Mouse (Mus musculus): ENCODE results near the gene Ttll2. TPM values are rescaled to one million over a fixed set of nuclear protein-coding genes. Genes with fewer than 3 reads are reported as not detected.
"Not testable (repeated sequence)": the region's sequence is repeated elsewhere in the genome, so short reads cannot be mapped to it uniquely, and the experiment has no call there.

Gene Ttll2
- total RNA-seq (2022), result not detected

GRCm38 (mm10) chr17:7352596-7352995, at the start of gene Ttll2:
Gene Ttll2 (minus strand): TSS chr17:7352696.
- DNase-seq (ENCODE audit: low spot score in 2 of 2), result not testable (repeated sequence)

DNA sequence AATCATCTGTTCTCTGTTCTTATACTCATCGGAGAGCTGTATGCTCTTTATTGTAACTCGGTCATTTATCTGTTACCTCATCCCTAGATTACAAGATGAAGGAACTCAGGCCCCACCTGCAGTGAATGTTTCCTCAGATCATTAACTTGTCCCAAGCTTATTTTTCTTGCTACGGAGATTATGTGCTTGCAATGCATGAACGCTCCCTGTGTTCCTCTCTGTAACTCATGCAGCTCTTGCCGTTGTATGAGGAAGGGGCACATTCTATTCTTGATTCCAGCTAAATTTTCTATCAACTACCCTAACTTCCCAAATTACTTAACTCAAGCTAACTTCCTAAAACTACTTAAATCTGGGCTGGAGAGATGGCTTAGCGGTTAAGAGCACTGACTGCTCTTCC, 47.3 kb upstream of the Ttll2 start:
- DNase-seq (ENCODE audit: low spot score in 2 of 2), result not testable (repeated sequence)

GRCm38 (mm10) chr17:7398198-7398847, 45.8 kb upstream of the Ttll2 start:
- not testable (repeated sequence) for DNase-seq (ENCODE audit: low spot score in 2 of 2)

DNA sequence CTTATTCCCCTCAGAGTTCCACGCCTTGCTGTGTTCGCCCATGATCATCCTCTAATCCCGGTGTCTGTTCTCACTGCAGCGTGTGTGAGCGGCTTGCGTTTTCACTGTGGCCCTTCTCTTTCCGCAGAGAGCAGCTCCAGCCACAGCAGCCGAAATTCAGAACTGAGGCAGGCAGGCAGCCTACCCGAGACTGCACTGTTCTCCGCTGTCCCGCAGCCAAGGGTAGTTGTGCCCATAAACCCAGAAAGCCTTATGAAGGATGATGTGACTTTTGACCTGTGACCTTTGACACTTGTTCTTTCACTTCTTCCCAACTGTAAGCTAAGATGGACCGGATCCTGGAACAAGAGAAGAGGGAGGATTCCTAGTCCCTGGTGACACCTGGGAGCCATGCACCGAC, 44.6 kb upstream of the Ttll2 start:
- DNase-seq (ENCODE audit: low spot score in 2 of 2), result not testable (repeated sequence)

DNA sequence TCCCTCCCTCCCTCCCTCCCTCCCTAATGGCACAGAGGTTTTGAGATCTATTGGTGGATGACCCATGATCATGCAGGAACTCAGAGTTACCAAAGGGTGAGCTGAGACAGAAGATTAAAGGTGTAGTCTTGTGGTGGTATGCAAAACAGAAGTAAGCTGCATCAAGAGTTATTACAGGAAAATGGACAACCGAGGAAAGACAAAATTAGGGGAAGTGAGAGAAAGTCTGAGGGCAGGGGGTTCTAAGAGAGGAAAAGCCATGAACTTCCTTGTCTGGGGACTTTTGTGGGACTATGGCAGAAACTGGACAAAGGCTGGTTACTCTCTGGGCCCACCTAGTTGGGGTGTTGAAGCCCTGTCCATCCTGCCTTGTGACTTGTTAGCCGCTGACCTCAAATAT, 43.8 kb upstream of the Ttll2 start:
- DNase-seq (ENCODE audit: low spot score in 2 of 2), result not testable (repeated sequence)

- not testable (repeated sequence) for DNase-seq (ENCODE audit: low spot score in 2 of 2)
These were observed 43.2 kb upstream of the Ttll2 start for GRCm38 (mm10) chr17:7395671-7396070.

GRCm38 (mm10) chr17:7395116-7395515, 42.6 kb upstream of the Ttll2 start:
- DNase-seq (ENCODE audit: low spot score in 2 of 2), result not testable (repeated sequence)

DNA sequence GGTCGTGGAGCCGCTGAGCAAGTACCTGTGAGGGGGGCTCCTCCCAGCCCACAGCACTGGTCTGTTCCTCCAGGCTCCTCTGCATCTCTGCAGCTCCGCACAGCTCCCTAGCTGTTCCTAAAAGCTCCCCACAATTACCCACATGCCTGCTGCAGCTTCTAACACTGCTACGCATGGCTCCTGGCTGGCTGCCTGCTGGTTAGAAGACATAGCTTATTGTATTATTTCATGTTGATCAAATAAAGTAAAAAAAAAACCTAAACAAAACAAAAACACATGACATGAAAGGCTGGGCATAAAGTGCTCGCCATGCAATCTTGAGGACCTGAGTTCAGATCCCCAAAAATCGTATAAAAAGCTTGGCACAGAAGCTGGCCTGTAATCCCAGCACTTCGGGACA, 37.4 kb upstream of the Ttll2 start:
- DNase-seq (ENCODE audit: low spot score in 2 of 2), result not testable (repeated sequence)

- not testable (repeated sequence) for DNase-seq (ENCODE audit: low spot score in 2 of 2)
These were observed 36.5 kb upstream of the Ttll2 start for GRCm38 (mm10) chr17:7388958-7389356.

DNA sequence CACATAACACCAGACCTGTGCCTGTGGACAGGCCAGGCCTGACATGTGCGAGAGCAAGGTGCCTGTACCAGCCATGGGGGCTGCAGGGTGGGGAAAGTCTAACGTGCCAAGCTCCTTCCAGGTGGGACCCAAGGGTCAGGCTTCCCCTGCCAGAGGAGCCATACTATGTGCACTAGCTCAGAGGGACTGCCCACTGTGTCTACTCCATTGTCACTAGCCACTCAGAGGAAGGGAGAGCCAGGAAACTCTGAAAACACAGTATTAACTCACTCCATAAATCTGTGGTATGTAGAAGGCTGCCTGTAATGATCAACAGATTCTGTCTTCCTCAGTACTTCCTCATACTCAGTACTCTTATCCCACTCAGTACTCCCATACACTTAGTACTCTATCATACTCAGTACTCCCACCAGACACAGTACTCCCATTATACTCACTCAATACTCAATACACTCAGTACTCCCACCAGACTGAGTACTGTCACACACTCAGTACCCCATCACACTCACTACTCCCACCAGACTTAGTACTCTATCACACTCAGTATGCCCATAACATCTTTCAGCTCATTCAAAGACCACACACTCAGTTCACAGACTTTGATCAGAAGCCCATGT, 36.0 kb upstream of the Ttll2 start:
- not testable (repeated sequence) for DNase-seq (ENCODE audit: low spot score in 2 of 2)

DNA sequence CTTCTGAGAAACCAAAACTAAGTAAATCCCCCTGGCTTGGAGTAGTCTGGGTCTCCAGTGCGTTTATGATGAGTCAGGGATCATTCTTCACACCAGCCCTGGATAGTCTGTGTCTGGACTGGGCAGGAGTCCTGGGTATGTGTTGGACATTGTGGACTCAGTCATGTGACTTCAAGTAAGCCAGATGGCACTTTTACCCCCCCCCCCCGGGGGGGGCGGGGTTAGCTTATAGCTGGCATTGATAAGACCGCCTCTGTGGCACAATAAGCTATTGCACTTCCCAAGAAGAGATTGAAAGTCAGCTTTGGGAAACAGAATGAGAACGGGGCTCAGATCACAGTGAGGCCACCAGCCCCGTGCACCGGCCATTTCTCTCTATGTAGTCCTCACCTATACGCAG, 33.5 kb upstream of the Ttll2 start:
- not testable (repeated sequence) for DNase-seq (ENCODE audit: low spot score in 2 of 2)

DNA sequence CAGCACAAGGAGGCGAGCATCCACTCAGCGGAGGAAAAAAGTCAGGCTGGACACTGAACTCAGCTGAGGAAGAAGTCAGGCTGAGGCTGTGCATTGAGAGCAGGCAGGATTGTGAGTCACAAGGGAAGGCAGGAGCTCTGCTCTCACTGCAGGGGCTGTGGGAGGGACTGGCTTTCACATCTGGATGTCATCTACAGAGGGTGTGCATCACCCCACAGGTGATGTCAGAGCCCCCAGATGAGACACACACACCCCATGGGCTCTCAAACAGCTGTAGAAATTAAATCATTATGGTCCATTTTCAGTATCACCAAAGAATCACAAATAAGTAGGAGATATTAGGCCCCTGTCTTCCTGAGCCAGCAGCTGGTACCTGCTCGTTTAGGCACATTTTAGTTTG, 32.9 kb upstream of the Ttll2 start, which contains the start of gene Unc93a2:
Unc93a2 (minus strand) TSS at position 101 of the 400 bp plus-strand sequence.
- DNase-seq (ENCODE audit: low spot score in 2 of 2), result not testable (repeated sequence)

DNA sequence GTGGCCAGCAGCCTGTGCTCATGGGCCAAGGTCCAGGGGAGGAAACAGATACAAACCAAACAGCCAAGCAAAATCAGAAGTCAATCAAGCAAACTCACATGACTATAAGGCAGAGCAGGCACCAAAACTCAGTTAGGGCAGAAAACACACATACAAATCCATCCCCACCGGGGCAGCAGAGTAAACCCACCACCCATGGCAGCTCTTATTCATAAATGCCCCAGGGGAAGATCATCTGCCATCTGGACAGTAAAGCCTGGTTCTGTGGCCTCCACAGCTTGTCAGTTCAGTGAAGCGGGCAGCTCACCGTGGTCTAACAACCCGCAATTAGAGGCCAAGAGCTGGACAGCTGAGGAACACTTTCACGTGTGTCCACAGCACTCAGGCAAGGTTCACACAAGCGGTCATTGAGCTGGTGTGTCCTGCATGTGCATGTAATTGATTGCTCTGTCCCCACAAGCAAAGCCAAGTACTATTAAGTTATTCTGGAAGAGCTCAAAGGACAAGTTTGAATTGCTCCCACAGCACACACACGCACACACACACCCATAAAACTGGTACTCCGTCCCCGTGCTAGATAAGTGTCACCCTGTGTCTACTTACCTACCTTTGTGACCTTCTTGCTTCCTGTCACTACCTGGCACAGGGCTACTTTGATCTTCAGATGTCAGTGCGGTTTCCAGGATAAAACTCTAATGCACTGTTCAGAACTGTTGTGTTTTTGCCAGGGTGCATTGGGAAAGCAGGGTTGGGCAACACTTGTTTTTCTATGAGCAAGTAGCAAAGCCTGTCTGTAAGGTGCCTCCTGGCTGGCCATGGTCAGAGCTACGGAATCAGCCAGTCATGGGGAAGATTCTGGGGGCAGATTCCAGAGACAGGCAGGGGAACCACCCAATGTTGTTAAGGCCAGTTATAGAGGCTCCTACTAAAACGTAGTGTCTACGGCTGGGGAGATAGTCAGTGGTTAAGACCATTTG, 31.0 kb upstream of the Ttll2 start:
- not testable (repeated sequence) for DNase-seq (ENCODE audit: low spot score in 2 of 2)

DNA sequence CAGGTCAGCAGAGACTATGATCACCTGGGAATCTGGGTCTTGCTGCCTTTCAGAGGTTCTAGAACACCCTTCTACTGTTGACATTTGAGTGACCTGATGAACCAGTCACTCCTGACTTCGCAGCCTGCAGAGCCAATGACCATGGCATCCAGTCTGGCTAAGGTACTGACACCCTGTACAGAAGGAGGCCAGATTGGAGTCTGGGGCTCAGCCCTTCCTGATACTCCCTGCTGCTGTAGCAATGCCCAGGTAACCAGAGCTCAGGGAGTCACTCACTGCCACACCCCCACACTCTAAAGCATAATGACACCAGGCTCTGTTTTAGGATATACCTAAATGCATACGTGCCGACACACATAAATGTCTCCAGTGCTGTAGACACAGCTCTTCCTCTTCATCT, 30.2 kb upstream of the Ttll2 start:
- not testable (repeated sequence) for DNase-seq (ENCODE audit: low spot score in 2 of 2)

DNA sequence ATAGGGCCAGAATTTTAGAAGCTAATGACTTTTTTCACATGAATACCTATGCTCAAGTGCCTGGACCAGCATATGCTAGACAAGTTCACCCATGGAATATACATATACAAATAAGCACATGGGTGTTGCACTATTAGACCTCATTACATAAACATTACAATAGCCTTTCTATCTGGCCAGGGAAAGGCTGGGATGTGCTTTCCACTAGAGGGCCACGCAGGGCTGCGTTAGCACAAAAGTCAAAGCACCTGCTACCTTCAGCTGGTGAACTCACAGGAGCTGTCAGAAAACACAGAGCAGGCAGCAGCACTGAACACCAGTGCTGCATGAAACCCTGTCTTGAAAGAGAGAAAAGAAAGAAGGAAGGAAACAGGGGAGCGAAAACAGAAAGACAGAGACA, 25.4 kb upstream of the Ttll2 start:
- DNase-seq (ENCODE audit: low spot score in 2 of 2), result not testable (repeated sequence)

- not testable (repeated sequence) for DNase-seq (ENCODE audit: low spot score in 2 of 2)
These were observed 24.6 kb upstream of the Ttll2 start for GRCm38 (mm10) chr17:7376951-7377700.

DNA sequence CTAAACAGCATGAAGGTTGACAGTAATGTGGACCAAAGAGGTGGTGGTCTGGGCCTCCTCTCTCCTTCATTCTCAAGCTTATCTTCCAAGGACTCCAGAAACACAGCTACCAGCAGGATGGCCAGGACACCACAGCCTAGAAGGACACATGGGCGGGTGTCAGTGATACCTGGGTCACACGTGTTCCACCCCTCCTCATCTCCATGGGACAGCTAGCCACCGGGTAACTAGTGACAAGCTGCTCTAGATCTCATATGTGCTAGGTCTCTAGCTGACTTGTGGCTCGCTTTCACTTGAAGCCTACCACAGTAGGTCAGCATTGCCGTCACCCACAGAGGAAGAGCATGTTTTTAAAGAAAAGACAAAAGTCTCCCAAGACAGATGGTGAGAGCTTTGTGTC, 19.4 kb upstream of the Ttll2 start, which contains the start of gene Gm49630:
Gm49630 (minus strand) TSS at position 101 of the 400 bp plus-strand sequence.
- DNase-seq (ENCODE audit: low spot score in 2 of 2), result not testable (repeated sequence)

- not testable (repeated sequence) for DNase-seq (ENCODE audit: low spot score in 2 of 2)
These were observed 16.9 kb upstream of the Ttll2 start for GRCm38 (mm10) chr17:7369401-7369800.

- peak in 1 of 2 experiments; percentile 18 for DNase-seq (ENCODE audit: low spot score in 2 of 2)
These were observed 14.3 kb upstream of the Ttll2 start for GRCm38 (mm10) chr17:7366676-7367374.

DNA sequence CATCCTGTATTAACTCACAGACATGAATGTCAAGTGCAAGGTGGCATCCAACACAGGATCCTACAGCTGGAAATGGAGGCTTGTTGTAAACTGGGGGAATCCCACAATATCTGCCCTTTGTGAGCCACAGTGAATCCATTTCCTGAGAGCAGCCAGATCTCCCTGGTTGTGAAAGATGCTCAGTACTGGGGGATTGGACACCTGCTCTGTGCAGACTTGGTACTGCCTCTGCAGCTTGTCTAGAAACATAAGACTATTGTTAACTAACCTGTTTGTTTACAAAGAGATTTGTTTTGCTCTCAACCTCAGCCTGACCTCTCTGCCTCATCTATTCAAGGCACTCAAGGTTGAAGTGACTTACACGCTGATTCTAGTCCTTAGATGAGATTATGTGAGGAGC, 13.8 kb upstream of the Ttll2 start:
- not testable (repeated sequence) for DNase-seq (ENCODE audit: low spot score in 2 of 2)
